Mouse (Mus musculus) kidney, postnatal 10 days (tissue): ENCODE results near the gene 4930572O03Rik.
A peak's percentile ranks its signal among the peaks of the same experiment; 100 is the strongest.
"Not testable (repeated sequence)": the region's sequence is repeated elsewhere in the genome, so short reads cannot be mapped to it uniquely, and the experiment has no call there.

ENCODE experiments used
- DNase-seq: peaks from one replicate; pipeline ENCODE4 v3.0.0; 2021; ENCODE audit warnings: mixed read lengths

4930572O03Rik gene

GRCm38 (mm10) chr5:15656959-15657358, at the start of gene 4930572O03Rik:
4930572O03Rik (minus strand) TSS chr5:15657059.
- DNase-seq, result not testable (repeated sequence)

GRCm38 (mm10) chr5:15702891-15703290, 46.0 kb upstream of the 4930572O03Rik start:
- peak; percentile 25 for DNase-seq

GRCm38 (mm10) chr5:15697719-15698118, 40.9 kb upstream of the 4930572O03Rik start:
- DNase-seq, result not testable (repeated sequence)

GRCm38 (mm10) chr5:15691849-15692248, 35.0 kb upstream of the 4930572O03Rik start:
- not testable (repeated sequence) for DNase-seq

- not testable (repeated sequence) for DNase-seq
Measured at GRCm38 (mm10) chr5:15690822-15691221, 34.0 kb upstream of the 4930572O03Rik start.

- not testable (repeated sequence) for DNase-seq
Measured at GRCm38 (mm10) chr5:15689659-15690213, 32.9 kb upstream of the 4930572O03Rik start.

- DNase-seq, result not testable (repeated sequence)
Measured at GRCm38 (mm10) chr5:15688874-15689658, 32.2 kb upstream of the 4930572O03Rik start.

GRCm38 (mm10) chr5:15681301-15682035, 24.6 kb upstream of the 4930572O03Rik start:
- DNase-seq, result peak; percentile 49

- not testable (repeated sequence) for DNase-seq
Measured at GRCm38 (mm10) chr5:15679980-15680949, 23.4 kb upstream of the 4930572O03Rik start.

GRCm38 (mm10) chr5:15678907-15679306, 22.0 kb upstream of the 4930572O03Rik start:
- DNase-seq, result not testable (repeated sequence)

- DNase-seq, result not testable (repeated sequence)
Measured at GRCm38 (mm10) chr5:15677750-15678149, 20.9 kb upstream of the 4930572O03Rik start.

GRCm38 (mm10) chr5:15674429-15675244, 17.8 kb upstream of the 4930572O03Rik start:
- not testable (repeated sequence) for DNase-seq

GRCm38 (mm10) chr5:15673989-15674388, 17.1 kb upstream of the 4930572O03Rik start:
- DNase-seq, result not testable (repeated sequence)

GRCm38 (mm10) chr5:15670789-15671188, 13.9 kb upstream of the 4930572O03Rik start:
- DNase-seq, result not testable (repeated sequence)

- peak; percentile 5 for DNase-seq
Measured at GRCm38 (mm10) chr5:15663847-15664246, 7.0 kb upstream of the 4930572O03Rik start.

- peak; percentile 5 for DNase-seq
Measured at GRCm38 (mm10) chr5:15652334-15652733, 4.5 kb downstream of the 4930572O03Rik start.

- peak; percentile 4 for DNase-seq
Measured at GRCm38 (mm10) chr5:15645707-15646106, 11.2 kb downstream of the 4930572O03Rik start.

- DNase-seq, result peak; percentile 5
Measured at GRCm38 (mm10) chr5:15637637-15638036, 19.2 kb downstream of the 4930572O03Rik start.

- DNase-seq, result peak; percentile 26
Measured at GRCm38 (mm10) chr5:15630068-15630467, 26.8 kb downstream of the 4930572O03Rik start.

GRCm38 (mm10) chr5:15628136-15628535, 28.7 kb downstream of the 4930572O03Rik start:
- peak; percentile 30 for DNase-seq

GRCm38 (mm10) chr5:15618764-15619163, 38.1 kb downstream of the 4930572O03Rik start, which contains the start of gene Speer4d:
Speer4d (plus strand) TSS chr5:15619064.
- DNase-seq, result not testable (repeated sequence)
